Mouse (Mus musculus) small intestine, adult 2 months (tissue): ENCODE measurements around the gene Ogfod2. TPM values are rescaled to one million over a fixed set of nuclear protein-coding genes. Genes with fewer than 3 reads are reported as not detected.
A peak's percentile ranks its signal among the peaks of the same experiment; 100 is the strongest.

Source experiments
- H3K27ac ChIP-seq: fragments of 200-500 bp; 2 replicates; pipeline ENCODE4 v1.5.1; 2012; ENCODE audit warnings: low read depth, low read length, control low read depth, inconsistent platforms; ENCODE audit not compliant: insufficient read depth
- H3K27me3 ChIP-seq: fragments of 200-500 bp; 2 replicates; pipeline ENCODE4 v1.6.1; 2012; ENCODE audit warnings: mild to moderate bottlenecking, moderate library complexity, low read length, inconsistent platforms; ENCODE audit not compliant: control insufficient read depth, insufficient read depth
- H3K36me3 ChIP-seq: fragments of 200-500 bp; 2 replicates; pipeline ENCODE4 v1.6.1; 2012; ENCODE audit warnings: mild to moderate bottlenecking, low read length, control low read depth, inconsistent platforms; ENCODE audit not compliant: control insufficient read depth, insufficient read depth
- H3K4me1 ChIP-seq: fragments of 200-500 bp; 2 replicates; pipeline ENCODE4 v1.6.1; 2012; ENCODE audit warnings: low read length, inconsistent platforms, mixed read lengths; ENCODE audit not compliant: control insufficient read depth, insufficient read depth, insufficient read length
- H3K4me3 ChIP-seq: fragments of 200-500 bp; 2 replicates; pipeline ENCODE4 v1.5.1; 2012; ENCODE audit warnings: low read depth, mild to moderate bottlenecking, control low read depth, inconsistent platforms, low read length, moderate library complexity
- CTCF ChIP-seq: fragments of 200-500 bp; IDR thresholded peaks from 2 replicates; pipeline ENCODE4 v1.5.1; 2012; ENCODE audit warnings: low read depth, mild to moderate bottlenecking, control low read depth, inconsistent platforms, low read length, moderate library complexity, mixed read lengths; ENCODE audit not compliant: insufficient replicate concordance, insufficient read length; ENCODE audit errors: extremely low read depth
- POLR2A ChIP-seq: fragments of 200-500 bp; IDR thresholded peaks from 2 replicates; pipeline ENCODE4 v1.6.1; 2012; ENCODE audit warnings: low read depth, mild to moderate bottlenecking, control low read depth, inconsistent platforms, low read length, moderate library complexity
- WGBS: fragments of 180-500 bp; shearing (Covaris S2); methylation state at CpG from one replicate; pipeline ENCODE4 v1.1.7; 2018; 5-methylcytosine and 5-hydroxymethylcytosine counted together
- polyA plus RNA-seq: library from polyadenylated mRNA; depleted of rRNA; stranded (reverse); fragments of >200 nt; gene quantifications from 2 replicates; pipeline ENCODE4 v1.2.3, GENCODE M21; 2012

Ogfod2 gene
- polyA plus RNA-seq, 1 experiment = 48.7 TPM

DNA sequence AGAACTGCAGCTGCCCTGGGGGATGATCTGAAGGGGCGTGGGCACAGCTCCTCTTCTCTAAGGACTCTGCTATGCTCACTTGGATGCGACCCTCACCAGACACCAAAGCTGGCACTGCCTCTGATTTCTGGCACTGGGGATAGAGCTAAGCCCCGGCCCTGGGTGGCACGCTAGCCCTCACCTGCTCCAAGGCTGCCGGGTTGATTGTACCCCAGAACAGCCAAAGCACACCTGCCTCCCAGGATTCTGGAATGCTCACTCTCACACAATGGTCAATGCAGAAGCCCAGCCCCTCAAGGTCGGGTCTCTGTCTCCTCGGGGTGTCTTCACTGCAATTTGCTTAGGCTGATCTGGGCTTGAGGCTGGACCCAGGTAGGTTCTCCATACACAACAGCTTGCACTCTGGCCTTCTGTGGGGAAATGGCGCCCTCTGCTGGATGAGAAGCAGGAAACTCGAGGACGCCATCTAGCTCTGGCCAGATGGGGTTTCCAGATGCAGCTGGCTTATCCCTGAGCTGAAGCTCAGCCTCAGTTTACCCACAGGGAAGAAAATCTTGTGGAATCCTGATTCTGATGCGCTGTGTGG is 27.4 kb upstream of the Ogfod2 start:
- no peaks in the 10 kb centered on the region for H3K27me3 ChIP-seq
- 16% methylated on average over 11 of the region's 11 CpGs for WGBS
- no peak; the same call in 1 of the 2 replicates for TF ChIP-seq POLR2A
- TF ChIP-seq CTCF = peak; percentile 99
- H3K27ac ChIP-seq = peak overlapping the region; percentile 89
- H3K4me1 ChIP-seq = peaks cover 28% of the 10 kb centered on the region
- peak overlapping the region; percentile 12 for H3K4me3 ChIP-seq
- peaks cover 4% of the 10 kb centered on the region; the same call in 1 of the 2 replicates for H3K36me3 ChIP-seq

DNA sequence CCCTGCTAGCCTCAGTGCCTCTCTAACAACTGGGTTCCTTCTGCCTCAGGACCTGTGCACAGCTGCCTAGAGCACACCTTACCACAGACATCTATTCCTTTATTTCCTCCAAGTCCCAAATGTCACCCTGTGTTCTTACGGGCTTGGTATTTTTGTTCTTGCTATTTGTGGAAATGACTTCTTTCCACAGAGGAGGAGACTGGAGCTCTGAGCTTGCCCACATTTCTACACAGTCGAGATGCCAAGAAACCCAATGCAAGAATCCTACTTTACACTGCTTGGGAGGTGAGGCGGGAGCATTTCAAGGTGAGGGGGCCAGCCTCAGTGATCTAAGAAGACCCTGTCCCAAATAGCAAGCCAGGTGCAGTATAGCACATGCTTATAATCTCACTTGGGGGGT is 26.6 kb upstream of the Ogfod2 start:
- TF ChIP-seq POLR2A (no peak), CTCF (no peak)
- H3K27me3 ChIP-seq = no peaks in the 10 kb centered on the region
- peaks cover 29% of the 10 kb centered on the region for H3K4me1 ChIP-seq
- WGBS = 79% methylated on average over 3 of the region's 3 CpGs
- no peak overlapping the region for H3K27ac ChIP-seq
- H3K4me3 ChIP-seq = no peak overlapping the region
- H3K36me3 ChIP-seq = peaks cover 4% of the 10 kb centered on the region

DNA sequence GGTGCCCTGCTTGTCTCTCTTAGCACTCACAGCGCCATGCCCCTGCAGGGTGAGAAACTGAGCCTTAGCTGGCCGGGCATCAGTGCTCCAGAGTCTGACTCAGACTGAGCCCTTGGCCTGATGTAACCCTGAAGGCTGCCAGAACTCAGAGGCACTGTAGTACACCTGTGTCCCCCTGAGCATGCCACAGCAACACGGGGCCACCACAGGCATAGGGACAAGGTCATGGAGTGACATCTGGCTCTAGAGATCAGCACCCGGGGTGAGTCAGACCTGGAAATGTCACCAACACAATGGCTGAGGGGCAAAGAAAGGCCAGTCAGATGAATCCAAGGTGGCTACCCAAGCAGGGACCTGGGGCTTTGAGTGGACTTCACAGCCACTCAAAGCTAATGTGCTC is 25.2 kb upstream of the Ogfod2 start:
- 73% methylated on average over 4 of the region's 4 CpGs for WGBS
- Histone ChIP-seq H3K27me3 (no peaks in the 10 kb centered on the region), H3K4me3 (no peak overlapping the region), H3K27ac (no peak overlapping the region), H3K36me3 (peaks cover 4% of the 10 kb centered on the region), H3K4me1 (peaks cover 33% of the 10 kb centered on the region)
- TF ChIP-seq CTCF (no peak), POLR2A (no peak)

DNA sequence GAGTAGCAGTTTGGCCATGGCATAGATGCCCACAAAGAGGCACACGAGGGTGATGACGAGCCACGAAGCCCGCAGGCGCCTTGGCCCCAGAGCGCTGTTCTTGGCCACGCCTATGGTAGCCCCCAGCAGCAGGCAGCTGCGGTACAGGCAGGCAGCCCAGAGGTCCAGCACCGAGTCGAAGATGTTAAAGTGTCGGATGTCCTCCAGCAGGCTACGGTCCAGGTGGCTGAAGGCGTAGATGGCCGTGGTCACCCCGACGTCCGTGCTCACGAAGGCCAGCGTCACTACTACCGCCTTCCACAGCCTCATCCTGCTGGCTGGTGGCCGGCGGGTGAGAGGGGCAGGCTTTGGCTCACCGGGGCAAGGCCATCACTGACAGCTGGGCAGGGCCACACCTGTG is 22.2 kb upstream of the Ogfod2 start:
- H3K4me1 ChIP-seq = peaks cover 23% of the 10 kb centered on the region
- TF ChIP-seq CTCF = no peak
- TF ChIP-seq POLR2A = no peak
- 94% methylated on average over 23 of the region's 23 CpGs for WGBS
- H3K27me3 ChIP-seq = no peaks in the 10 kb centered on the region
- H3K36me3 ChIP-seq = peaks cover 4% of the 10 kb centered on the region
- no peak overlapping the region for H3K4me3 ChIP-seq
- no peak overlapping the region for H3K27ac ChIP-seq

DNA sequence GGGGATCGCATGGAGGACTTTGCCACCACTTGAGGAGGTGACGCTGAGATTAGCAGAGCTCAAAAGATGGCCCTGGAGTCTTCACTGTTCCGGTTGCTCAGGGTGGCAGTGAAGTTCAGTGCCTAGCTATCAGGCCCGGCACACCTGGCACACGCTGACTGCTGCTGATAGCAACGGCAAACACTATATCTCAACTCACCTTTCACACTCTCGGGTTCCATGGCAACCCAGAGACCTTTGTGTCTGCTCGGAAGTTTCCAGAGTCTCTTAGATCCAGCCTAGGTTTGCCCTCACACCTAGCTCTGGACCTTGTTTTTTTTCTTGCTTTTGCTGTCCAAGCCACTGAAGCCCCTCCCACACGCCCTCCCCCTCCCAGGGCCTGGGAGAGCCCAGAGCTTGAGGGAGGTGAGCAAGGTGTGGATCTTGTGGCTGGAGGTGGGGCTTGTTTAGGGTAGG is 20.1 kb upstream of the Ogfod2 start:
- TF ChIP-seq CTCF (no peak), POLR2A (no peak)
- Histone ChIP-seq H3K36me3 (peaks cover 4% of the 10 kb centered on the region), H3K27me3 (no peaks in the 10 kb centered on the region), H3K4me3 (no peak overlapping the region), H3K27ac (peak overlapping the region; percentile 89), H3K4me1 (peaks cover 30% of the 10 kb centered on the region)
- WGBS = 26% methylated on average over 9 of the region's 9 CpGs

DNA sequence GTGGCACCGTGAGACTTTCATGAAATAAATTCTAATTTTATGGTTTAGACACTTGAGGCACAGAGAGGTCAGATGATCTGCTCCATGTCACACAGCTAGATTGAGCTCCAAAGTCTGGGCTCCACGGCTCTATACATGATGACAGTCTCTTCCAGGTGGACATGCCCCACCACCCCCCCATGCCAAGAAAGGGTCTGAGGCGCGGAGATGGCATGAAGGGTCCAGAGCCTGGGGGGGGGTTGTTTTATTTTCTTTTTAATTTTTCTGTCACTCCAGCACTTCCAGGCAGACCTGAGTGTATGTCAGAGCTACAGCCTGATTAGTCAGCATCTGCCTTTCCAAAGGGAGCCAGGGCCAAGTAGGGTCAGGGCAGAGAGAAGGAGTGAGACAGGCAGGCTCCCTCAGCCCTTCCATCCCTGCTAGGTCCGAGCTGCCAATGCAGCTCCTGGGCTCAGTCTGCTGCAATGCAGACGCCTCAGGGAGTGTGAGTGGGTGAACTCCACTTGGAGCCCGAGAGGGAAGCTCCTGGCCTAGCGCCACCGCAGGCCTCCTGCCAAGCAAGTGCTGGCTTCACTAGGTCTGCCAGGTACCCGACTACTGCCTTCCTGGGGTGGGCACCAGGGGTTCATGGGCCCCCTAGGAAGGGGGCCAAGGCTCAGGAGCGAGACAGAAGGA is 18.8 kb upstream of the Ogfod2 start:
- peaks cover 30% of the 10 kb centered on the region for H3K4me1 ChIP-seq
- H3K4me3 ChIP-seq = no peak overlapping the region
- peaks cover 4% of the 10 kb centered on the region for H3K36me3 ChIP-seq
- 43% methylated on average over 11 of the region's 11 CpGs for WGBS
- H3K27me3 ChIP-seq = no peaks in the 10 kb centered on the region
- TF ChIP-seq POLR2A (no peak), CTCF (no peak)
- no peak overlapping the region for H3K27ac ChIP-seq

DNA sequence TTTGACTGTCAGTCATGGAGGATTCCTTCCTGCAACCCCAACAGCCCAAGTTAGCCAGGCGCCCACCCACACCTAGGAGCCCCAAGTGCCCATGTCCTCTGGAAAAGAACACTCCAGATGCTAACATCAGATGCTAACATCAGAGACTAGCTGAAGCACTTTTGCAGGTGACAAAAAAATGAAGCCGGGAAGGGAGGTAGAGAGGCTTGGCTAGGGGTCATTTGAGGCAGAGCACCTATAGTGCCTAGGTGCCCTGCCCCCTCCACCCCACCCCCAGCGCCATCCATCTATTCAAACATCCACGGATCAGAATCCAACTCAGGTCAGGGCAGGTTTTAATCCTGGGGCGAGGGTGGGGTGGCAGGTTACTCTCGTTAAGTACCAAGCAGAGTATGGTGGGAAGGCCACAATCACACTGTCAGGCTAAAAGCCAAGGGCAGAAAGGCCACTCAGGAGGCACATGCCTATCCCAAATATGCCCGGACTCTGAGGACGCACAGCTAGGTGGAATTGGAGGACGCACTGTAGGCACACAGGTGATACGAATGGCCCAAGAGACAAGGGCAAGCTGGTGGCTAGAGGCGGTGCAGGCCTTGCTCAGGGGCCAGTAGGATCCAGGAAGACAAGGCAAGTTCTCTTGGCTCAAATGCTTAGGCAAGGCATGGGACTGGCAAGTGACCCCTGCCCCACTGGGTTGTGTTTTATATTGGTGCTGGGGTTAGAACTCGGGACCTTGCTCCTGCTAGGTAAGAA is 18.1 kb upstream of the Ogfod2 start:
- Histone ChIP-seq H3K36me3 (peaks cover 4% of the 10 kb centered on the region), H3K27me3 (no peaks in the 10 kb centered on the region), H3K27ac (no peak overlapping the region), H3K4me1 (peaks cover 30% of the 10 kb centered on the region), H3K4me3 (no peak overlapping the region)
- 82% methylated on average over 12 of the region's 12 CpGs for WGBS
- TF ChIP-seq CTCF = no peak
- TF ChIP-seq POLR2A = no peak
